Mouse (Mus musculus) lung, embryonic 14.5 days (tissue): ENCODE measurements around the gene Anxa11. TPM values are rescaled to one million over a fixed set of nuclear protein-coding genes. Genes with fewer than 3 reads are reported as not detected.

Source experiments
- ATAC-seq: fragments of 200-750 bp; cut with Nextera tagmentation; 2 replicates; pipeline ENCODE4 v1.8.0; 2017; ENCODE audit warnings: mild to moderate bottlenecking, moderate TSS enrichment, moderate library complexity; ENCODE audit not compliant: insufficient read depth
- DNase-seq: peaks from one replicate; pipeline ENCODE4 v3.0.0-alpha.2; 2015
- H3K27ac ChIP-seq: fragments of 300-500 bp; sonication (generic); 2 replicates; pipeline ENCODE4 v1.5.1; 2014; ENCODE audit warnings: low read depth, mild to moderate bottlenecking, moderate library complexity
- H3K27me3 ChIP-seq: fragments of 300-500 bp; sonication (generic); 2 replicates; pipeline ENCODE4 v1.6.1; 2014; ENCODE audit warnings: low read length, control low read depth; ENCODE audit not compliant: insufficient read depth
- H3K36me3 ChIP-seq: fragments of 300-500 bp; sonication (generic); 2 replicates; pipeline ENCODE4 v1.6.1; 2014; ENCODE audit warnings: control low read depth; ENCODE audit not compliant: insufficient read depth
- H3K4me1 ChIP-seq: fragments of 300-500 bp; sonication (generic); 2 replicates; pipeline ENCODE4 v1.6.1; 2014; ENCODE audit warnings: antibody characterized with exemption, control low read depth; ENCODE audit not compliant: insufficient read depth
- H3K4me2 ChIP-seq: fragments of 300-500 bp; sonication (generic); 2 replicates; pipeline ENCODE4 v1.6.1; 2014; ENCODE audit warnings: mild to moderate bottlenecking
- H3K4me3 ChIP-seq: fragments of 300-500 bp; sonication (generic); 2 replicates; pipeline ENCODE4 v1.5.1; 2014; ENCODE audit warnings: low read depth, low read length
- H3K9ac ChIP-seq: fragments of 300-500 bp; sonication (generic); 2 replicates; pipeline ENCODE4 v1.6.1; 2014
- H3K9me3 ChIP-seq: fragments of 300-500 bp; sonication (generic); 2 replicates; pipeline ENCODE4 v1.6.1; 2016; ENCODE audit warnings: low read depth, low read length, control low read depth
- CTCF ChIP-seq: IDR thresholded peaks from 2 replicates; pipeline ENCODE4 v1.5.1; 2016; ENCODE audit warnings: antibody characterized with exemption, low read depth
- WGBS: fragments of 180-500 bp; shearing (Covaris S2); extraction: QIAGEN DNeasy Blood & Tissue Kit; methylation state at CpG from one replicate; pipeline ENCODE4 v1.1.7; 2014; 5-methylcytosine and 5-hydroxymethylcytosine counted together
- polyA plus RNA-seq: library from polyadenylated mRNA; unstranded; fragments of >200 nt; fragmentation: Nextera tagmentation; extraction: Ambion mirVana; gene quantifications from 2 replicates; pipeline ENCODE4 v1.2.1, GENCODE M21; 2014

The Anxa11 gene
- 19.4 and 23.7 TPM in 2 replicates for polyA plus RNA-seq

DNA sequence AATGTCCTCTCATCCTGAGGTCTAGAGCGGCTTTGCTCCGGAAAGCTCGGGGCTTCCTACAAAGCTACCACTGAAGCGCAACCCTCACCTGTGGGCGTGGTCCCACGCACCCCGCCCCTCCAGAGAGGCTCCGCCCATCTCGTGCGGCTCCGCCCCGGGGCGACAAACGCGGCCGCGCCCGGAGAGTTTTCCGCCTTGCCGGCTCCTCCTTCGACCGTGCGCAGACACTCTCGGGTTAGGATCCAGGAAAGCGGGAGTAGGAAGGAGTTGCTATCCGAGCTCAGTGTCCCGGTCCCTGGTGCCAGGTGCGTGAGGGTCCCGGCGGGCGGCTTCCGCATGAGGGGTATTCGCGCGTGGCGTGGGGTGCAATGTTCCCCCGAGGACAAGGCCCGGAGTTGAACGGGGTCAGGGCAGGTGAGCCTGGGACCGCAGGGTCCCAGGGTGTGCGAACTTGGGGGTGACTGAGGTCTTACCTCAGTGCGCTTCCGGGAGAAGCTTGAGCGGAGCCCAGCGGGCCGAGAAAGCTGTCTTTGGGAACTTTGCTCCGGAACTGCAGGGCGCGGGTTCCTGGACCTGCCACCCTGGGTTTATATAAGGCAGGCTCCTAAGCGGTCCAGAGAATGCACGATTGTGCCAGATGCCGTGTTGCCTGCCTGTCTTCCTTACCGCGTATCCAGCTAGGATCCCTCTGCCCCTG, at the start of gene Anxa11:
Anxa11 (plus strand) TSS at position 166 of the 697 bp plus-strand sequence.
- no peak within 1 kb of the TSS; the same call in 1 of the 2 replicates for H3K27ac ChIP-seq
- under 1% methylated on average over 54 of the region's 54 CpGs for WGBS

DNA sequence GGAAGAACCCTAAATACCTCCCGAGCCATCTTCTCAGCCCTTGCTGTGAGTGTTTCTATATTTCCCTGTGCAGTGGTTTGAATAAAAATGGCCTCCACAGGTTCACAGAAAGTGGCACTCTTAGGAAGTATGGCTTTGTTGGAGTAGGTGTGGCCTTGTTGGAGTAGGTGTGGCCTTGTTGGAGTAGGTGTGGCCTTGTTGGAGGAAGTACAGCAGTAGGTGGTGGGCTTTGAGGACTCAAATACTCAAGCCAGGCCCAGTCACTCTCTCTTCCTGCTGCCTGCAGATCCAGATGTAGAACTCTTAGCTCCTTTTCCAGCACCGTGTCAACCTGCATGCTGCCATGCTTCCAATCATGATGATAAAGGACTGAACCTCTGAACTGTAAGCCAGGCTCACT, 47.6 kb upstream of the Anxa11 start:
- no peak overlapping the region for H3K4me2 ChIP-seq
- H3K27me3 ChIP-seq, result no peaks in the 10 kb centered on the region
- H3K36me3 ChIP-seq, result no peaks in the 10 kb centered on the region
- peaks cover 3% of the 10 kb centered on the region; the same call in 1 of the 2 replicates for H3K4me1 ChIP-seq
- ATAC-seq (no peak), DNase-seq (no peak)
- H3K9me3 ChIP-seq, result no peaks in the 10 kb centered on the region
- no peak overlapping the region for H3K4me3 ChIP-seq
- 91% methylated on average over 2 of the region's 2 CpGs for WGBS
- TF ChIP-seq CTCF, result no peak
- no peak overlapping the region for H3K27ac ChIP-seq
- H3K9ac ChIP-seq, result no peak overlapping the region

More for the DNA sequence above, at the start of gene Anxa11:
- Histone ChIP-seq H3K4me3 (peak within 1 kb of the TSS; percentile 62), H3K4me2 (peak within 1 kb of the TSS; percentile 99), H3K9ac (peak within 1 kb of the TSS; percentile 55), H3K36me3 (no peaks in the 10 kb centered on the region), H3K9me3 (no peaks in the 10 kb centered on the region), H3K4me1 (no peaks in the 10 kb centered on the region), H3K27me3 (peaks cover 19% of the 10 kb centered on the region)
- peak; percentile 89 for DNase-seq
- no peak for TF ChIP-seq CTCF
- peak; percentile 66 for ATAC-seq

DNA sequence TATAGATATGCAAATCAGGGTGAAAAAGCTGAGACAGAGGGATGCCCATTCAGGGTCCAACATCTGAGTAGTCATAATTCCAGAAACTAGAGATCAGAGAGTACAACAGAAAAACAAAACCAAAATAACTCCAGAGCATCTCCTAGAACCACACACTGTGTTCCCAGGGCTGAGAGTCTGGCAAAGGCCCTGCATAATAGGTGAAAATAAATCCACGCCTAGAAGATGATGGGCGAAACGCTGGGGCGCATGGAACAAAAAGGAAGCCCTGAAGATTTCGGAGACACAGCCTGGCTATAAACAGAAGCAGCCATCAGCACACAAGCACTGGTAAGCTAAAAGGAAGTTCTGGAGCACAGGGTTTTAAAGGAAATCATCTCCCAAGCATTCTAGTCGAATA, 46.9 kb upstream of the Anxa11 start:
- no peak for ATAC-seq
- no peak for TF ChIP-seq CTCF
- WGBS, result 60% methylated on average over 6 of the region's 6 CpGs
- Histone ChIP-seq H3K27ac (peak overlapping the region; percentile 85), H3K4me1 (peaks cover 3% of the 10 kb centered on the region; the same call in 1 of the 2 replicates), H3K4me2 (peak overlapping the region; percentile 8; the same call in 1 of the 2 replicates), H3K4me3 (no peak overlapping the region), H3K9me3 (no peaks in the 10 kb centered on the region), H3K27me3 (no peaks in the 10 kb centered on the region), H3K9ac (no peak overlapping the region), H3K36me3 (no peaks in the 10 kb centered on the region)
- no peak for DNase-seq

DNA sequence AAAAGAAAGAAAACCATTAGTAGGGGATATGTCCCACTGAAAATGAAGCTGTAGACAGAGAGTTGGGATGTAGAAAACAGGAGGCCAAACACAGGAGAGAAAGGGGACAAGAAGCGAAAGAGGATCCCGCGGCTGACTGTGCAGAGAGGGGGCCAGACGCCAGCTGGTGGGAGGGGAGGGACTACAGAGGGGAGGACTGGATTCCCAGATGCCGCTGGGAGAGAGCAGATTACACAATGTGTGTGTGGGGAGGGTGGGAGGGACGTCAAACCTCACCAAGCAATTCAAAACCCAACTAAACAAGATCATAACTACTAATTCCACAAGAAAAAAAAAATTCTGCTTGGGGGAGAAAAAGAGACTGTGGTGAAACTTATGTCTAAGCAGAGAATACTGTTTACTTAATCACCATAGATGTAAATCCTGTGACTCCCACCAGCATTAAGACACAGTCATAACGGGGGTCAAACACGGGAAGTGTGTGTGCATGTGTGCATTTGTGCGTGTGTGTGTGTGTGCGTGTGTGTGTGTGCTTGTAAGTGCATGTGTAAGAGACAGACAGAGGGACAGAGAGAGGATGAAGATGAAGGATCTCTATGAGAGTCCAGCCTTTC, 46.3 kb upstream of the Anxa11 start:
- ATAC-seq (peak; percentile 87), DNase-seq (peak; percentile 83)
- WGBS, result 23% methylated on average over 10 of the region's 10 CpGs
- Histone ChIP-seq H3K27ac (peak overlapping the region; percentile 85), H3K27me3 (no peaks in the 10 kb centered on the region), H3K9ac (no peak overlapping the region), H3K9me3 (no peaks in the 10 kb centered on the region), H3K4me1 (peaks cover 3% of the 10 kb centered on the region; the same call in 1 of the 2 replicates), H3K4me3 (no peak overlapping the region), H3K4me2 (peak overlapping the region; percentile 8; the same call in 1 of the 2 replicates), H3K36me3 (no peaks in the 10 kb centered on the region)
- no peak for TF ChIP-seq CTCF

DNA sequence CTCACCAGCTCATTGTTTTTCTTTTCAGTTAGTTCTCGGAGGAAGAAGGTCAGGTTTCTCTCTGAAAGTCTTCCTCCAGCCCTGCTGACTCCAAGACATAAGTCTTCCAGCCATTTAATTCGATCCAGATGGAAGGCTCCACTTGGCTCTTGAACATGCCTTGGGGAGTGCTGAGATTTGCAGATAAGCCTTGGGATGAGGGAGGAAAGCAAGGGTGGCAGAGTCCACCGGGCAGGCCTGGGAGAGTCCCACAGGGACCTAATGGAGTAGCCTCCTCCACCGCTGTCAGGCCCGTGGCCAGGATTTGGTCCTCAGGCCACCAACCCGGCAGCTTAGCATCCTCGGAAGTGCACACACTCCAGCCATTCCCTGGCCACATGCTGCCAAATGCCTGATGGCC, 45.3 kb upstream of the Anxa11 start:
- 67% methylated on average over 7 of the region's 7 CpGs for WGBS
- TF ChIP-seq CTCF, result no peak
- Histone ChIP-seq H3K4me2 (no peak overlapping the region), H3K9ac (no peak overlapping the region), H3K4me3 (no peak overlapping the region), H3K4me1 (peaks cover 3% of the 10 kb centered on the region; the same call in 1 of the 2 replicates), H3K27me3 (no peaks in the 10 kb centered on the region), H3K9me3 (no peaks in the 10 kb centered on the region), H3K36me3 (no peaks in the 10 kb centered on the region), H3K27ac (0 out of 2 replicates have a peak overlapping the region, but pooled peaks have one; percentile 71)
- no peak for ATAC-seq
- no peak for DNase-seq

DNA sequence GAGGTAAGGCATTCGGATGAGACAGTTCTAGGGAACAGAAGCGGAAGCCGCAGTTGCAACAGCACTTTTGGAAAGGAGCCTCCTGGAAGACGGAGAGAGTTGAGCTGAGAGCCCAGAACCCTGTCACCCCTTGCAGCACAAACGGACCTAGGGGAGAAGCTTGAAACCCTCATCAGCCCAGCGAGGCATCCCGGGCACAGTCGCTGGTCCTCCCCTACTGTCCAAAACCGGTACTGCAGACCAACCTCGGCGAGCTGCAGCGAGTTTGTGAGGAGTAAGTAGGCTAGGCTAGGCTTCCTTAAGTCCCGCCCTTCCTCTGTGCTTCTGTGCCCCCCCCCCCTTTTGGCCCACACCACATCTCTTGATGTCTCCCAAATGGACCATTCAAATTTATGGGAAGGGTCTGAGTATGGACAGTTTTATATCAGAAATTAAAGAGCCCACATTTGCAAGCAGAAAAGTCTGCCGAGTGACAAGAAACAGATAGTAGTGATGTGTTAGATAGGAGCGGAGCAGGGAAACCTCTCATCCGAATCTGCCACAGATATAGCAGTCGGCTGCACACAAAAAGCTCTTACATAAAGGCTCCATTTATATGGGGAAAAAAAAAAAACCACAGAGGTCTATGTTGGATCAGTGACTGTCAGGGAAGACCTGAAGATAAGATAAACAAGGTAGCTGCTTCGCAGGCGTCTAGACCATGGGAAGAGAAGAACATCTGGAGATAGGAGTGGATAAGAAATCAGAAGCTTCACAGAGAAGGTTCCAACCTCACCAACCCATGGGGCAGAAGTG, 41.6 kb upstream of the Anxa11 start:
- Histone ChIP-seq H3K27me3 (no peaks in the 10 kb centered on the region), H3K9me3 (no peaks in the 10 kb centered on the region), H3K9ac (no peak overlapping the region), H3K4me2 (no peak overlapping the region), H3K36me3 (no peaks in the 10 kb centered on the region), H3K4me3 (no peak overlapping the region), H3K27ac (0 out of 2 replicates have a peak overlapping the region, but pooled peaks have one; percentile 2), H3K4me1 (peaks cover 14% of the 10 kb centered on the region)
- DNase-seq, result peak; percentile 95
- peak; percentile 58; the same call in 1 of the 2 replicates for ATAC-seq
- WGBS, result 16% methylated on average over 19 of the region's 19 CpGs
- peak; percentile 99 for TF ChIP-seq CTCF
